Mouse (Mus musculus) c-Kit-positive CD71-negative TER-119-negative erythroid progenitor cells, embryonic 14.5 days (primary cell): ENCODE results near the gene Slc2a9.

ENCODE experiments used
- DNase-seq: peaks from one replicate; pipeline ENCODE4 v3.0.0-alpha.2; 2013; ENCODE audit warnings: low read depth

Gene Slc2a9

GRCm38 (mm10) chr5:38502992-38503391, at the start of gene Slc2a9:
Slc2a9 (minus strand) TSS chr5:38503143.
- no peak for DNase-seq

DNA sequence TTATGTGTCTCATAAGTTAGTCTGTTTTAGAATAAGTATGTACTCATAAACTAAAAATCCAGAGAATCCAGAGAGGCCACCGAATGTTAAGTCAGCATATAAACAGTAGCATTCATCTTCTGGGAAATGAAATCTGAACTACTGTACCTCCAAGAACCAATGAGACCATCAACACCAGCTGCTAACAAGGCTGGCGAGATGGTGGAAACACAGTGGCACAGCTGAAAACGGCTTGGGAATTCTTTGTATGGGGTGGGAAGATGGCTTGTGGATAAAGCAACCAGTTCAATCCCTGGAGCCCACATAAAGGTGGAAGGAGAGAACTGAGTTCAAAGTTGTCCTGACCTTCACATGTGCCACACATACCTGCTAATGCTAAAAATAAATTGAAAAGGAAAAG, 49.7 kb upstream of the Slc2a9 start:
- DNase-seq = no peak

DNA sequence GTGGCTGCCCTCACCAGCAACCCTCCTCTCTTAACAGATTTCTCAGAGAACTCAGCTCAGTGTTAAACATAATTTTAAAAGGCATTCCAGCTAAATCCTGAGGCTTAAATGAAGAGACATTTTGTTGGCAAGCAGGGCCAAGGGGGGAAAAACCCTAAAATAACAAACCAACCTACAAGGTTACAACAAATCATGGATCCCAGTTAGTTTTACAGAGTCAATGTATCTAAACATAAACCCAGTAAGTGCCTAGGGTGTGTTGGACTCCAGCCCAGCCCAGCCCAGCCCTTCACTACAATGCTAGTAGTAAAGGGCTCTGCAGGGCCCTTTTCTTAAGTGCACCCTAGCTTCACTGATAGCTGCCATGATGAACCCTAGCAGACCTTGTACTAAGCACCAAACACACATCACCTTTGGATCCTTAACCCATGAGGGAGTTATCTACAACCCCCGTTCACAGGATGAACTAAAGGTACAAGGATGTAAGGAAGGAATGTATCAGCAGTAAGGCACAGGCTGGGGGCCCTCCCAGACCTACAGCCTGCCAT, 47.4 kb upstream of the Slc2a9 start:
- no peak for DNase-seq

GRCm38 (mm10) chr5:38549461-38549909, 46.5 kb upstream of the Slc2a9 start:
- DNase-seq = no peak

GRCm38 (mm10) chr5:38547375-38547774, 44.4 kb upstream of the Slc2a9 start:
- DNase-seq = no peak

DNA sequence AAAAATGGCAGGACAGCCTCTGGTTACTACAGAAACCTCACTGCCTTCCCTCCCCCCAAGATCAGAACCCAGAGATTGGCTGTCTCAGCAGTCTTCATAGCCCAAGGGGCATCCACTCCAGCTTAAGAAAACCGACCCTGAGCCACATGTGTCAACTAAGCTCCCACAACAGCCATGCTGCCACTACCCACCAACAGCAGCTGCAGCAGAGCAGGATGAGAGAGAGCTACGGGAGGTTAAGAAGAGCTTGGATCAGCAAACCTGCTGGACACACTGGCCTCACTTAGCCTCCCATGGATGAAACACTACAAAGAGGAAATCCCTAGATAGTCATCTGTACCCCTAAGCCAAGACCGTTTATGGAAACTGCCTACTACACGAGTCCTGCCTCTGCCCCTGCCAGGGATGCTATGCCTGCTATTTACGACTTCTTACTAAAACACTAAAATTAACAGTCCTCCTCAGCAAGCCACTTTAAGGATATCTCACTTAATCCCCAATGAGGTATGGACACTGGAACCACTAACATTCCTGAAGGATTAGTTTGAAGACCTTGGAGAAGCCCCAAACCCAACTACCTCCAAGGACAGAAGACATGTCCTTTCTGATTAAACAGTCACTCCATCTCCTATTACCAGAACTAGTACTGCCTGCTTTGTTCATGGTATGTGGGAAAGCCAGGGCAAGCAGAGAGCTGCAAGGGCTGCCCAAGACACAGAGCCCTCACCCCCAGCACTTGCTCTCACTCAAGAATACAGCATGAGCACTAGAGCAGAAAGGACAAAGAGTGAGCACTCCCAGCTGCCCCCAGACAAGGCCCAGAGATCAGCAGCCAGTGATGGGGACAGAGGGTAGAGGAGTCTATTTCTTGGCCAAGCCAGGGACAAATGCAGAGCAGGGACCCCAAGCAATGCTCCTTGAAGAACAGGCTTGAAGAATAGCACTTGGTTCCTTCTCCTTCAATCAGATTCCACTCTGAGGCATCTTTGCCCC, 41.8 kb upstream of the Slc2a9 start:
- DNase-seq = no peak

GRCm38 (mm10) chr5:38543496-38544217, 40.7 kb upstream of the Slc2a9 start:
- no peak for DNase-seq

DNA sequence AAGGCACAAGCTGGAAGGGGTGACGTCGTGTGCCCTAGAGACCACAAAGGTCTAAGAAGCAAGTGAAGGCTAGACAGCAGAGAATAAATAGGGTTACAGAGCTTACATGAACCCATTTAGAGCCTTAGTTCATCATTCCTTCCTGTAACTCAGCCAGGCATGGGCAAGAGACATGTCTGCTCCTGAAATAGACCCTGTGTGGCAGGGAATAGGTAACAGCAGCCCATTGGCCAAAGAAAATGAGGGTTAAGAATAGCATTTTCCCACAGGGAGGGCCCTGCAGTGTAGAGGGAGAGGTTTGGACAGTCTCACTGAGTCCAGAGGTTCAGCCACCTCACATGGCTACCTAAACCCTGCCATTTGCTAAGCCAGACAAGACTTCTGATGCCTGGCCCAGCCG, 38.8 kb upstream of the Slc2a9 start:
- no peak for DNase-seq

DNA sequence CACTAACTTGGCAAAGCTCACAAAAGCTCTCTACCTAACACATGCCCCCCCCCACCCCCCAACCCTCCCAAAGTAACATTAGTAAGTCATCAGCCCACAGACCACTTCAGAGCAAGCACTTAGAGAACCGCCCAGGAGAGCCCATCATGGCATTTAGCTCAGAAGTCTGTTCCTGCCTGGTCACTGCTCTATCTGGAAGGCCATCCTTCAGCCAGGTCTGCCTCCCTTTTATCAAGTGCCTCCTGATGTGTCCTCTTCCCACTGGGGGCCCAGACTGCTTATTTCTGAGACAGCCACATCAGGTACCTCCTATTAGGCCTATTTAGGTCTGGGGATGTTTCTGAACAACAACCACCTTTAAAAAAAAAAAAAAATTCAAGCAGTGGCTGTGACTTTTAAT, 38.0 kb upstream of the Slc2a9 start:
- no peak for DNase-seq

DNA sequence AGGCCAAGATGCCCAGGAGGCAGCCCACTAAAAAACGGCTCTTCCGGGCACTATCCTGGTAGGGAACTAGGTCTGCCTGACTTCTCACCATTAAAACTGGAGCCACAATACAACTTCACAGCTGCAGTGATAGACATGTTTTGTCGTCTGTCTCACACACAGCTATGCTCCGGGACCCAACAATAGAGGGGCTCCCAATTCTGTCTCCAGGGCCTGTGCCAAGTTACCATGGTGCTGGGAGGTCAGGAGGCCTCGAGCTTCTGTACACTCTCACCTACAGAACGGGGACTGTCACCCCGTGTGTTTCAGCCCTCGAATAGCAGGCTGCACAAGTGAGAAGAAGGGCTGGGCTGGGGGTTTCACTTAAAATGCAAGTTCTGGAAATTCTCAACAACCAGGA, 35.6 kb upstream of the Slc2a9 start:
- no peak for DNase-seq

GRCm38 (mm10) chr5:38537845-38538244, 34.9 kb upstream of the Slc2a9 start:
- no peak for DNase-seq

DNA sequence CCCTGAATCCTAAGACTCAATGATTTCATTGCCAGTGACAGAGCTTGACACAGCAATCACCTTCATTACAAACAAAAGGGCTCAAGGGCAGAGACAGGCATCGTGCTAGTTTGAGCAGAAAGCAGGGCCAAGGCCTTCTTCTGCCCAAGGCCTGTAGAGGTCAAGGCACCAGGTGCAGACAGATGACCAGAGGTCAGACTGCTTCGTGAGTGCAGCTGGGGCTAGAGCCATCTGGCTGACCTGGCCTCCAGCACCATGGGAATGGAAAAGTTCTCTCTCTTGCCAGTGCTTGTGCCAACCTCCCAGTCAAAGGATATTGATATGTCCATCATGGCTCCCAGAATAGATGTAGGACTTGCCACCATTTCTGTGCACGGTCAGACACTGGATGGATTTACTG, 33.9 kb upstream of the Slc2a9 start:
- no peak for DNase-seq

DNA sequence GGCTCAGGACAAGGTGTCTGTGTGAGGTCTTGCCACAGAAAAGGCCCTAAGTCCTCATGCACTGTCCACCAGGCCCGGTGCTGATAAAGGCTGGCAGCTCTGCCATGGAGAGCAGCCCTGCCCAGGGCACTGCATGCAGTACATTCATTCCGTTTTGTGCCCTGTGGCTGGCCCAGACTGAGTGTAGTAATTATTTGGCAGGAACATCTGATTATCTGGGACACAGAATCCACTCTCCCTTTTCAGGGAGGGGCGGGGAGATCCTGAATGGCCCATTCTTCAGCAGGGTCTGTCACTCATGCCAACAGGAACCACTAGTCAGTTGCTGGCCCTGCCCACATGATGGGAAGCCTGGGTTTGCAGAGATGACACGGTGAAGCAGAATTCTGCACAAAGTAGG, 29.1 kb upstream of the Slc2a9 start:
- no peak for DNase-seq

DNA sequence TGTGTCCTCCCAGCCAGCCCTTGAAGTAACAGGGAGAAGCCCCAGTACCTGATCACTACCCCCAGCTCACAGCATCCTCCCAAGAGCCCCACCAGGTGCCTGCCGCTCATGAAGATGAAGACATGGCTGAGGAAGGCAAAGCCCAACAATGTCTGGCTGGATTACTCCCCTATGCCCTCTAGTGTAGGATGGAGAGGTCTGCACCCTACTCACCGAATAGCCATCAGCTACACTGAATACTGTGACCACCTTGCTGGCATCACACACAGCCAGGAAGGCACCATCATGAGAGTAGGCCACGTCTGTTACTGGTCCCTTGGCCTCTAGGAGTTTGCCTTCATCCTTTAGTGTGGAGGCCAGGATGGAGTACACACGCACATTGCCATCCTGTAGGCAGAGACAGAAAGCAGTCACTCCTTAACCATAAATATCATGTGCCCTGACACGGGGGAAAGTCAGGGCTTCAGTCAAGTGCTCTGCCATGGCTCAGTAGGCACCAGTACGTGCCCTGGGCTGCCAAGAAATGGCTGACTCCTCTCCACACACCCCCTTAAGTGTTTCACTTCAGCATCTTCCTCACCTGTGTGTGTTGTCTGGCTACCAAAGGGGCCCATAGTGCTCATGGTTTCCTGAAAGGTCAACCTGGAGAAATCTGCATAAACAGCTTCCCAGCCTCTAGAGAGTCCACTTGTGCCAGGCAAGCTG, 26.9 kb upstream of the Slc2a9 start:
- no peak for DNase-seq

- DNase-seq = no peak
These were observed 20.0 kb upstream of the Slc2a9 start for GRCm38 (mm10) chr5:38522977-38523376.

DNA sequence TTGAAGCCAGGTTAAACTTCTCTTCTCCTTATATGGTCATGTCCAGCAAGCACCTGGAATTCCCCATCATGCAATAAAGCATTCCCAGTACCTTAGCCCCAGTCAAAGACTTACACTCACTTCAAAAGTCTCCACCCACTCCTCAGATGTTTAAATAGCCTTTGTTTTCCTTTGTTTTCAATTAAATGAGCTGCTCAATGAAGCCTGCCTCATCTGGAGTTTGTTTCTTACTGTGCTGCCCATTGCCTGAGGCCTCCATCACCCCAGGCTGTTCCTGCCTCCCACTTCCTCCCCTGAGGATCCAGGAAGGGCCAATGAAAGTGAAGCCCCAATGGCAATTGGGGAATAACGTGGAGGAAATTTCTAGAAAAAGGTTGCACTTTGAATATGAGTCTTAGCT, 17.9 kb upstream of the Slc2a9 start:
- DNase-seq = no peak

GRCm38 (mm10) chr5:38516267-38516666, 13.3 kb upstream of the Slc2a9 start:
- peak; percentile 55 for DNase-seq

DNA sequence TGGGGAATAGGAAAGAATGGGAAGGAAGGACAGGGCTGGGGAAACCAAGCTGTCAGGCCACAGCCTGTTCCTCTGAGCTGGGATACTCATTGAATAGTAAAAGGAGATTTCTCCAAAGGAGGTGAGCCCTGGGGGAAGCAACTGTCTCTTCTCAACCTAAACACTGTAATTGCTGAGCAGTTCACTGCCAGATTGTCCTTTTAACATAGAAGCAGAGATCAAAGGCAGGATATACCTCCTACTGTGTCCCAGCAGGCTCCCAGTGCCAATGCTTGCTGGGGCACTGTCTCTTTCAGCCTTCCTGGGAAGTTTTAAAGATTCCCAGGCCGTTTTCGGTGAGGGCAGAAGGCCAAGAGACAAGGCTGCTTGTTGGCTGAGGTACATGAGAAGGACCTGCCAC, 10.0 kb upstream of the Slc2a9 start:
- no peak for DNase-seq

DNA sequence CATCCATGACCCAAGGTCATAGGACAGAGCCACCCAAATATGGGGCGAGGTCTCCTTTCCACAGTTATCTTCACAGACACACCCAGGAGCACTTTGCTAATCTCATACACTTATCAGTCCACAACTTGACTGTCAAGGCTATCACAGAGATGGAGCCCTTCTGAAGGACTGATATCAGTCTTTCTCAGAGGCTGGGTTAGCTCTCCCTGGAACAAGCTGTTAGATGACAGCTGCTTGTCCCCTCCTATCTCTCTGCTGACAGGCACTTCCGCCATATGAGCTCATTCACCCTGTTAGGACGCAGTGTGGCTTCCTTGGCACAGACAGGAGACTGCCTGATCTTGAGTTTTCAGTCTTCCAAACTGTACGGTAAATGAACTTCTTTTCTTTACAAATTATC, 6.6 kb upstream of the Slc2a9 start:
- no peak for DNase-seq

DNA sequence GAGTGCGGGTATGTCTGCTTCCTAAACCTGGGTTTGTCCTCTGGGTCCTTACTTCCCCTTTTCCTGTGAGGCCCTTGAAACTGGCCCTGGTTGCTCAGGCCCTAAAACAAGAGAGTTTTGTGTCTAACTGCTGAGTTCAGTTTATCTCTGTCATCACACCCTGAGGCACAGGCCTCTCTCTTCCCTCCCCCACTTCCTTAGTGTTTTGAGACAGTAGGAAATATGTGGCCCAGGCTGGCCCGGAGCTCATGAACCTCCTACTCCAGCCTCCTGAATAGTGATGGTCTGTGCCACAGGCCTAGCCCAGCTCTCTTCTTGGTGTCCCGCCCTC, 2.5 kb upstream of the Slc2a9 start:
- DNase-seq = peak; percentile 35

DNA sequence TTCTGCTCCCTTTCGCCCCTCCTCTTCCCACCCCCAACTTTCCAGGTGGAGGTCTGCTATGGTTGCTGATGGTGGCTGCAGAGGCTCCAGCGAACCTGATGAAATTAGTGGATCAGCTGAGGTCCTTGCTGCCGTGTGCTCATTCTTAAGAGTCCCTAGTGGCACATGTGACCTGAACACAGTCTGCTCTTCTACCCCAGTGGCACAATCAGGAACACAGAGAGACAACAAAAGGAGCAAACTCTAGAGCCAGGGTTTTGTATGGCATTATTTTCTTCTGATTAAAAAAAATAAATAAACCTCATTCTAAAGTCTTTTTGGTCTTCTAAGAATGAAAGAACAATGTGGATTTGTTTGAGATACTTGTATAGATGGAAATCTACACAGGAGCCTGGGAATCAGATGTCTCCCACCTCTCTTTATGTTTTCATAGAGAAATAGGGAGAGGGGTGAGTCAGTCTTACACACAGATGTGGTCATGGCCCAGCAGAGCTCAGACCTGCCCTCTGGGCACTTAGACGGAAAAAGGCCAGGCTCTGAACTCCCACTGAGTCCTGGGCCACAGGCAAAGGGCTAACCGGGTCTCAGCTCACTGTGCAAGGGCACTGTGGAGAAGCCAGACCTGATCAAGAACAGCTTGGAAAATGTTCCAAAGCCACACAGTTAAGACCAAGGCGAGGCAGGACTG, 1.9 kb upstream of the Slc2a9 start:
- no peak for DNase-seq

DNA sequence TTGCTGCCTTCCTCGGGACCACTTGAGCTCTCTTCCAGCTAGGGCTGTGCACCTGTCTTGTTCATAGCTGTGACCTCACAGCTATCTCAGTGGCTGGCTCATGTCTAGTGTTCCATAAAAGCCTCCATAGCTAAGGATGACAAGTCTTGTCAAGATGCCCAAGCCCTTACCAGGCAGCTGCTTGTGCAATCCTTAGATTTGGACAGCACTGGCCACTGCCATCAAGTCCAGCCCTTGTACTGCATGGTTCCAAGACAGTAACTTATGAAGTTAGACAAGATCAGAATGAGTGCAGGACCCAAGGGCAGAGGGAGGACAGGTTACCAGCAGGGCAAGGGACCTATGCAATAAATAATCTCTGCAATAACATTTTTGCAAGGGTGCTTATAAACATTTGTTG, 1.2 kb upstream of the Slc2a9 start:
- DNase-seq = no peak
